Mouse (Mus musculus) liver, embryonic 14.5 days (tissue): ENCODE measurements around the gene Kdm3a.

ENCODE experiments used
- CTCF ChIP-seq: IDR thresholded peaks from 2 replicates; pipeline ENCODE4 v1.5.1; 2016; ENCODE audit warnings: antibody characterized with exemption, low read depth, control low read depth
- EP300 ChIP-seq: IDR thresholded peaks from 2 replicates; pipeline ENCODE4 v1.6.1; 2016; ENCODE audit warnings: antibody characterized with exemption, low read depth

GRCm38 (mm10) chr6:71590154-71590553 is 42.6 kb downstream of the Kdm3a start:
- TF ChIP-seq CTCF, result no peak
- TF ChIP-seq EP300, result no peak
